Mouse (Mus musculus): ENCODE data around the gene Rasl10b. TPM values are rescaled to one million over a fixed set of nuclear protein-coding genes. Genes with fewer than 3 reads are reported as not detected.

The Rasl10b gene
- polyA plus RNA-seq (2016; fragmentation: Nextera tagmentation; extraction: Ambion mirVana), result 1.5 and 1.6 TPM in 2 replicates

DNA sequence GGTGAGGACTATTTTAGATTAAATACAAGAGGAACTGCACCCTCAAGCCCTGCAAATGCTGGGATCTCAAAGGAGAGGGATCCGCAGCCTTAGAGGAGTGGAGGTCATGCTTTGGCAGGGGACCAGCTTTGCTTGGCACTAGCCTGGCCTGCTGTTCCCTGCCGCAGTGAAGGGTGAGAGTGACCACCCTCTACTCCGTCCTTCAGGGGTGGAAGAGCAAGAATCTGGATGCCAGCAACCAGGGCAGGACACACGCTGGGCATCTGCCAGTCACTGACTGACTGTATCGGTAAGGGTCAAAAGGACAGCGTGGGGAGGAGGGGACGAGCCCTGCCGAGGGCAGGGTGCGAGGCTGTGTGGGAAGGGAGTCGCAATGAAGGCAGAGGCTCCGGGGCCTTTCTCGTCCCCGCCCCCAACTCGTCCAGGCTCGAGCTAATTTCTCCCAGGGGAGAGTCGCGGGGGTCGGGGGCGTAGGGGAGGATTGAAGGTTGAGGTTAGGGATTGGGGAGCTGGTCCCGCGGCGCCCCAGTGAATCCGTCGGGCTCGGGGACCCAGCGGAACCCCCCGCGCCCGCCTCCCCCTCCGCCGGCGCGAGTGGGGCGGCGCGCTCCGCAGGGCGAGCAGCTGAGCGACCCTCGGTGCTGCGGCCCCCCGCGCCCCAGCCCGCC, at the start of gene Rasl10b:
Gene Rasl10b (plus strand): TSS at position 51 of the 668 bp plus-strand sequence.
- H3K27ac ChIP-seq, result peak within 1 kb of the TSS; percentile 81
- peak; percentile 65 for DNase-seq (ENCODE audit: low spot score)
- no peaks in the 10 kb centered on the region for H3K9me3 ChIP-seq (replicated peaks)
- peaks cover 37% of the 10 kb centered on the region for H3K27me3 ChIP-seq (ENCODE audit: low read depth, poor library complexity, severe bottlenecking)
- peak within 1 kb of the TSS; percentile 86 for H3K4me3 ChIP-seq
- H3K4me1 ChIP-seq, result peaks cover 14% of the 10 kb centered on the region
- peaks cover 4% of the 10 kb centered on the region; the same call in 1 of the 2 replicates for H3K36me3 ChIP-seq
- WGBS, result 2% methylated on average over 40 of the region's 44 CpGs

DNA sequence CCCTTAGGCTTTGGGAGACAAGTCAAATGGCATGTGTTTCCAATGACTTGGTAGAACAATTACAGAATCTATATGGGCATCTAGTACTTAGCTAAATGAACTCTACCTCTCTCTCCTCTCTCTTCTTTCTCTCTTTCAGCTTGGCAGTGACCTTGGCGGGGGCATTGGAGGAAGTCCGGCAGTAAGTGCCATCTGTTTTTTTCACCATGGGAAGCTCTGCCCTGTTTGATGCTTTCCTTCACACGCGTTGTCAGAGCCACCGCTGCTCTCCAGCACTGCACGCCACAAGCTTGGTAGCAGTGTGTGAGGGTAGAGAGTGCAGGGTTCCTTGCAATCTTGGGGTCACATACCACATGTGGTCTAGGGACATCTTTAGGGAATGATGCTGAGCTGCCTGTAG, 44.3 kb upstream of the Rasl10b start:
- H3K36me3 ChIP-seq, result peaks cover 53% of the 10 kb centered on the region
- WGBS, result 89% methylated on average over 6 of the region's 6 CpGs

DNA sequence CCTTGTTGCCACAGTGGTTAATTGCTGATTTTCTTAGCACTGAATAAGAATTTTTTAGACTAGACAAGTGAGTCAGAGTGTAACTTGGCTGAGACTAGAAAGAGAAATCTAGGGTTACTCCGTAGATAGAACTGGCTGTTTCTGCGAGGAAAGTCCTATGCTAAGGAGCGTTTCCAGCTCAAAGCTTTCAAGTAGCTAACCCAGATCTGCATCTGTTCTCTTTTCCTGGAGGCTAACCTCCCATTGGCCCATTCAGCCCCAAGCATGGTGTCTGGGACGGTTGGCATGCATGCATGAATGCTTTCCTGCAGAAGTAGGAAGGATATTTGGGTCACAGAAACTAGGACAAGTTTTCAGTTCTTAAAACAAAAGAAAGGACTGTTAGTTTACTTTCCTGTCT, 37.7 kb upstream of the Rasl10b start:
- no peak overlapping the region for H3K27ac ChIP-seq
- peaks cover 95% of the 10 kb centered on the region for H3K36me3 ChIP-seq
- H3K4me1 ChIP-seq, result no peaks in the 10 kb centered on the region
- no peak for DNase-seq (ENCODE audit: low spot score)
- no peak overlapping the region for H3K4me3 ChIP-seq
- 95% methylated on average over 4 of the region's 4 CpGs for WGBS
- no peaks in the 10 kb centered on the region for H3K9me3 ChIP-seq (replicated peaks)
- no peaks in the 10 kb centered on the region for H3K27me3 ChIP-seq (ENCODE audit: low read depth, poor library complexity, severe bottlenecking)

More for the DNA sequence above, 44.3 kb upstream of the Rasl10b start:
- Histone ChIP-seq H3K4me1 (no peaks in the 10 kb centered on the region), H3K27me3 (ENCODE audit: low read depth, poor library complexity, severe bottlenecking) (no peaks in the 10 kb centered on the region), H3K9me3 (replicated peaks) (no peaks in the 10 kb centered on the region), H3K27ac (no peak overlapping the region), H3K4me3 (no peak overlapping the region)
- no peak for DNase-seq (ENCODE audit: low spot score)

DNA sequence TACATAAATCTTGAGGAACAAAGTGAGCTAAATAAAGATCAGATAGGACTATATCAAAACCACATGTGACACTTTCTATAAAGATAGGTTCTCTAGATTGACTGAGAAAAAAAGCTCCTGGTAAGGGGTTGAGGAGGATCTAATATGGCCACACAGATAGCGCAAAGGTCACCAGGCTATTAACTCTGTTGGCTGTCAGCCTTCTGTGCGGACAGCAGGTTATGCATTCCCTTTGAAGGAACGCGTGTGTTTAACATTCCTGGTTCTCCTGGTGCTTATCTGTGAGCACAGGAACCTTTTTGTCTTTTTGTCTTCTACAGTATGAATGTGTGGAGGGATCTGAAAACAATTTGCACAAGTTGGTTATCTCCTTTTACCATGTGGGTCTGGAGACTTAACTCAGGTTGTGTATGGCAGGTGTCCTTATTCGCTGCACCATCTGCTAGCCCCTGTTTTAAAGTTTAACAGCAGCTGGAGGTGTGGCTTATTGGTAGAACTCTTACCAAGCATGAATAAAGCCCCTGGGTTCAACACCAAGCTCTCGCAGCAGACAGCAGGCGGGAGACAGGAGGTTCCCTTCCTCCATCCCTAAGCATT, 29.1 kb upstream of the Rasl10b start:
- no peak for DNase-seq (ENCODE audit: low spot score)
- Histone ChIP-seq H3K4me3 (no peak overlapping the region), H3K4me1 (peaks cover 2% of the 10 kb centered on the region; the same call in 1 of the 2 replicates), H3K27me3 (ENCODE audit: low read depth, poor library complexity, severe bottlenecking) (no peaks in the 10 kb centered on the region), H3K9me3 (replicated peaks) (no peaks in the 10 kb centered on the region), H3K27ac (no peak overlapping the region), H3K36me3 (peaks cover 40% of the 10 kb centered on the region)
- WGBS, result 57% methylated on average over 7 of the region's 7 CpGs

DNA sequence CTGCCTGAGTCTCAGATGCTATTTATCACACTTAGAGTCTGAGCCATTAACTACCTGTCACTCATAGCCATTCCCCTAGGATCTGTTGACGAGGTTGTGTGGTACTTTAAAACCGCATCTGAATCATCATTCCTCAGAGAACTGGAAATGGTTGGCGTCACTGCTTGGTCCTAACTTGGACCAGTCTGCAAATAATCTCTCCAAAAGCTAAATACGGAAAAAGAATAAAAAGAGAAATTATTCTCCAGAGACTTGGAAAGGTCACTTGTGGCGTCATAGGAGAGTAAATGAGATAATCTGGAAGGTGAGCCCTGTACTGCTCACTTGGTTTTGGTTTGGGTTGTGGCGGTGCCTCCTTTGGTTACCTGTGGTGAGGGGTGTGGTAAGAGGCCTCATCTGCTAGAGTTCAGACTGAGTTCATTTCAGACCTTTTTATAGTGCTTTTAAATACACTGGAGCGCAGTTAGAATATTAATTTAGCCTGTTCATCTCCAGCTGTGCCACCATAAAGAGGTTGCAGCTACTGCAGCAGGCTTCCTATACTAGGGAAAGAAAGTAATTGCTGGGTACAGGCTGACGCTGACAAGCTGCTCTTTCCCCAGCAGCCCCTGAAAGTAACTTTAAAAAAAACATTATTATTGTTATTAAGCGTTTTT, 25.9 kb upstream of the Rasl10b start:
- Histone ChIP-seq H3K36me3 (peaks cover 22% of the 10 kb centered on the region), H3K27ac (no peak overlapping the region), H3K4me3 (no peak overlapping the region), H3K27me3 (ENCODE audit: low read depth, poor library complexity, severe bottlenecking) (no peaks in the 10 kb centered on the region), H3K9me3 (replicated peaks) (no peaks in the 10 kb centered on the region), H3K4me1 (peaks cover 2% of the 10 kb centered on the region; the same call in 1 of the 2 replicates)
- 71% methylated on average over 9 of the region's 9 CpGs for WGBS
- DNase-seq (ENCODE audit: low spot score), result no peak

- no peaks in the 10 kb centered on the region for H3K9me3 ChIP-seq (replicated peaks)
- H3K36me3 ChIP-seq, result peaks cover 23% of the 10 kb centered on the region
- DNase-seq (ENCODE audit: low spot score), result no peak
- no peak overlapping the region for H3K4me3 ChIP-seq
- H3K4me1 ChIP-seq, result peaks cover 2% of the 10 kb centered on the region; the same call in 1 of the 2 replicates
- no peaks in the 10 kb centered on the region for H3K27me3 ChIP-seq (ENCODE audit: low read depth, poor library complexity, severe bottlenecking)
- no peak overlapping the region for H3K27ac ChIP-seq
- 91% methylated on average over 1 of the region's 1 CpGs for WGBS
These were observed 25.4 kb upstream of the Rasl10b start for GRCm38 (mm10) chr11:83383532-83383887.

DNA sequence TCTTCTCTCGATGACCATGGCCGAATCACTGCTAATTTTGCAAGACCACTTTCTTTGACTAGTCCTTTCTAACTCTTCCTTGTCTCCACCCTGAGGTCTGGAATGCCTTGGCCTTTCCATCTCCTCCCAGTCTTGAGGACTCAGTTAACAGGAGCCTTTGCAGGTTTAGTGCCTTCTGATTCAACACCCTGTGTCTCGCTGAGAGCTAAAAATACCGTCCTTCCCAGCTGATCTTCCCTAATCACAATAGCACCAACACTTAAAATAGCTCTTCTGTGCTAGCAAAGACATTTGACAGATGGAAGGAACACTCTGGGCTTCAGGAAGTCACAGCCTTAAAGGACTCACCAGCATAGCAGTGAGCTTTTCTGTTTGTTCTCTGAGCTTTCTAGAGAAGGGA, 15.9 kb upstream of the Rasl10b start:
- no peaks in the 10 kb centered on the region for H3K9me3 ChIP-seq (replicated peaks)
- peaks cover 80% of the 10 kb centered on the region for H3K36me3 ChIP-seq
- H3K4me3 ChIP-seq, result no peak overlapping the region
- H3K27me3 ChIP-seq (ENCODE audit: low read depth, poor library complexity, severe bottlenecking), result no peaks in the 10 kb centered on the region
- 87% methylated on average over 4 of the region's 4 CpGs for WGBS
- H3K4me1 ChIP-seq, result no peaks in the 10 kb centered on the region
- DNase-seq (ENCODE audit: low spot score), result no peak
- H3K27ac ChIP-seq, result no peak overlapping the region

- Histone ChIP-seq H3K9me3 (replicated peaks) (no peaks in the 10 kb centered on the region), H3K36me3 (peaks cover 84% of the 10 kb centered on the region), H3K4me1 (no peaks in the 10 kb centered on the region), H3K4me3 (no peak overlapping the region), H3K27ac (no peak overlapping the region), H3K27me3 (ENCODE audit: low read depth, poor library complexity, severe bottlenecking) (no peaks in the 10 kb centered on the region)
- DNase-seq (ENCODE audit: low spot score), result no peak
- WGBS, result 66% methylated on average over 6 of the region's 6 CpGs
These were observed 14.0 kb upstream of the Rasl10b start for GRCm38 (mm10) chr11:83394802-83395439.

DNA sequence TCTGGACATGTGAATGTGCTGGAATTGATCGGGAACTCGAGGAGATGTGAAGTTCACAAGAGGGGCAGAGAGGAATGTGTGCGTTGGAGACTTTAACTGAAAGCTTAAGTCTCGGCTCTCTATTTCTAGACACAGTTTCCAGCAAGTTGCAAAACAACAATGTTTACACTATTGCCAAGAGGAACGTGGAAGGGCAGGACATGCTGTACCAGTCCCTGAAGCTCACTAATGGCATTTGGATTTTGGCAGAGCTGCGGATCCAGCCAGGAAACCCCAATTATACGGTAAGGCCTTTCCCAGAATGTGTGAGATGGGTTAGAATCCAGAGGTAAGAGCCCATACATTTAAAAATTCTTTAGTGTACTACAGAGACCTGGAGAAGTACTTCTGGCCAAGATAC, 11.3 kb upstream of the Rasl10b start:
- no peaks in the 10 kb centered on the region for H3K4me1 ChIP-seq
- no peak for DNase-seq (ENCODE audit: low spot score)
- 93% methylated on average over 7 of the region's 7 CpGs for WGBS
- H3K4me3 ChIP-seq, result no peak overlapping the region
- H3K9me3 ChIP-seq (replicated peaks), result no peaks in the 10 kb centered on the region
- H3K36me3 ChIP-seq, result peaks cover 70% of the 10 kb centered on the region
- H3K27me3 ChIP-seq (ENCODE audit: low read depth, poor library complexity, severe bottlenecking), result no peaks in the 10 kb centered on the region
- H3K27ac ChIP-seq, result no peak overlapping the region

DNA sequence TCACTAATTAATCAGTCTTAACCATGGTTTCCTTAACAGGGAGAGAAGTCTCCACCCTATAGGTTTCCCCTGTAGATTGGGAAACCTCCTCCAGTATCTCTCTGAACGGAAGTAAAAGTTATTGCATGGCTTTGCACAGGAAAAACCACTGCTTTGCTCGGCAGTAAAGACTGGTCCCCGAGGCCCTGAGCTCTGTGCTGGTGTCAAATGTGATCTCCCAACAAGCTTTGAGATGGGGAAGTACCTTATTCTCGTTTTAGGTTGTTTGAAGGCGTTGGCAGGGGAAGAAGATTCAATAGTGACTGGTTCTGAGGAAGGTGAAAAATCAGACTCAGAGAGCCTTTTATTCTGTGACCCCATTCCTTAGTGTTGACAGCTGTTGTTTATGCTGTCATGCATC, 10.2 kb upstream of the Rasl10b start:
- Histone ChIP-seq H3K27me3 (ENCODE audit: low read depth, poor library complexity, severe bottlenecking) (no peaks in the 10 kb centered on the region), H3K36me3 (peaks cover 70% of the 10 kb centered on the region)
- 87% methylated on average over 5 of the region's 5 CpGs for WGBS

GRCm38 (mm10) chr11:83403787-83404186, 5.2 kb upstream of the Rasl10b start:
- H3K27me3 ChIP-seq (ENCODE audit: low read depth, poor library complexity, severe bottlenecking), result peaks cover 8% of the 10 kb centered on the region; the same call in 1 of the 2 replicates
- no peaks in the 10 kb centered on the region for H3K9me3 ChIP-seq (replicated peaks)
- H3K36me3 ChIP-seq, result peaks cover 42% of the 10 kb centered on the region
- 90% methylated on average over 7 of the region's 7 CpGs for whole genome bisulfite sequencing
- no peak overlapping the region for H3K27ac ChIP-seq
- no peak for DNase-seq (ENCODE audit: low spot score)
- H3K4me3 ChIP-seq, result no peak overlapping the region
- H3K4me1 ChIP-seq, result 0 out of 2 replicates have a peak, but pooled peaks cover 3% of the 10 kb centered on the region

More for the DNA sequence above, 10.2 kb upstream of the Rasl10b start:
- Histone ChIP-seq H3K4me1 (no peaks in the 10 kb centered on the region), H3K4me3 (no peak overlapping the region), H3K9me3 (replicated peaks) (no peaks in the 10 kb centered on the region), H3K27ac (no peak overlapping the region)
- no peak for DNase-seq (ENCODE audit: low spot score)

GRCm38 (mm10) chr11:83406391-83406790, 2.5 kb upstream of the Rasl10b start:
- H3K27ac ChIP-seq, result no peak overlapping the region
- no peak for DNase-seq (ENCODE audit: low spot score)
- 70% methylated on average over 3 of the region's 3 CpGs for WGBS
- H3K4me3 ChIP-seq, result no peak overlapping the region
- H3K9me3 ChIP-seq (replicated peaks), result no peaks in the 10 kb centered on the region
- H3K27me3 ChIP-seq (ENCODE audit: low read depth, poor library complexity, severe bottlenecking), result peaks cover 25% of the 10 kb centered on the region
- H3K4me1 ChIP-seq, result peaks cover 14% of the 10 kb centered on the region
- peaks cover 25% of the 10 kb centered on the region for H3K36me3 ChIP-seq

DNA sequence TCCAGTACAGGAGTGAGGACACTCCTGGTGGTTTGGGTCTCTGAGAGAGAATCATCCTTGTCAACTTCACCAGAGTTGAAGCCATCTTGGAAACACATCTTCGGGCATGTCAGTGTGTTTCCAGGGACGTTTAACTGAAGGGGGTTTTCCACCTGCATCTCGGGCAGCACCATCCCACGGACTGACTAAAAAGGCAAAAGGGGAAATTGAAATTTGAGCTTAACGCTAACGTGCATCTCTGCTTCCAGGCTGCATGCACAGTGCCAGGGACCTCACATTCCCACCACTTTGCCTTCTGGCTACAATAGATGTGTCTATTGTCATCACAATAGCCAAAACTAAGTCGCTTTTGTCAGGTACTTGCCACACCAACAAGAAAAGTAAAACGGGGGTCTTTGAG, 695 bp upstream of the Rasl10b start:
- H3K27ac ChIP-seq, result no peak overlapping the region
- no peaks in the 10 kb centered on the region for H3K9me3 ChIP-seq (replicated peaks)
- WGBS, result 51% methylated on average over 8 of the region's 8 CpGs
- peaks cover 37% of the 10 kb centered on the region for H3K27me3 ChIP-seq (ENCODE audit: low read depth, poor library complexity, severe bottlenecking)
- H3K4me1 ChIP-seq, result peaks cover 14% of the 10 kb centered on the region
- no peak for DNase-seq (ENCODE audit: low spot score)
- H3K4me3 ChIP-seq, result no peak overlapping the region
- peaks cover 14% of the 10 kb centered on the region for H3K36me3 ChIP-seq
